Mouse (Mus musculus): Measurements from ENCODE around the gene Eif2s2. TPM values are rescaled to one million over a fixed set of nuclear protein-coding genes. Genes with fewer than 3 reads are reported as not detected.

Gene Eif2s2
- polyA plus RNA-seq, 1 experiment, result 3.6 TPM

GRCm38 (mm10) chr2:154826054-154826538 lies 66.6 kb downstream of the Eif2s2 start:
- Histone ChIP-seq H3K4me3 (ENCODE audit: extremely low read depth, insufficient read depth, insufficient read length) (no peak overlapping the region), H3K36me3 (ENCODE audit: control insufficient read depth, insufficient read depth, low read length) (0 out of 2 replicates have a peak, but pooled peaks cover 2% of the 10 kb centered on the region), H3K27me3 (ENCODE audit: control insufficient read depth, insufficient read depth, low read length) (no peaks in the 10 kb centered on the region), H3K4me1 (ENCODE audit: control insufficient read depth, insufficient read depth, insufficient read length) (peaks cover 2% of the 10 kb centered on the region; the same call in 1 of the 2 replicates), H3K27ac (ENCODE audit: insufficient read depth, low read length) (no peak overlapping the region)
- no peak for DNase-seq (ENCODE audit: low read depth in 1 of 2, low spot score in 2 of 2)
- TF ChIP-seq POLR2A (IDR thresholded peaks at IDR 0.05; ENCODE audit: low read depth, low read length) (no peak), CTCF (IDR thresholded peaks at IDR 0.05; ENCODE audit: extremely low read depth, insufficient read depth, insufficient read length, insufficient replicate concordance) (no peak)
- 54% methylated on average over 1 of the region's 1 CpGs for WGBS

Other genes starting within 250 kb of the Eif2s2 start
- gene Chmp4b, start 241.2 kb downstream of the Eif2s2 start, polyA plus RNA-seq (2012; rRNA removed), result 52.8 and 63.3 TPM in 2 replicates
- not detected in 2 replicates for gene Gm14214, start 122.9 kb downstream of the Eif2s2 start, polyA plus RNA-seq (2012; rRNA removed)
- 153 and 204 TPM in 2 replicates for gene Raly, start 101.8 kb downstream of the Eif2s2 start, polyA plus RNA-seq (2012; rRNA removed)
- gene a, start 101.5 kb downstream of the Eif2s2 start, polyA plus RNA-seq (2012; rRNA removed), result 0.47 TPM in 1 of 2 replicates, not detected in the other
- 2.5 and 3.2 TPM in 2 replicates for gene Gm14226, start 125.3 kb upstream of the Eif2s2 start, polyA plus RNA-seq (2012; rRNA removed)
- 44.2 and 44.5 TPM in 2 replicates for gene Ahcy, start 181.6 kb upstream of the Eif2s2 start, polyA plus RNA-seq (2012; rRNA removed)
- gene Itch, start 240.6 kb upstream of the Eif2s2 start, polyA plus RNA-seq (2012; rRNA removed), result 6.9 and 7.1 TPM in 2 replicates